Mouse (Mus musculus) frontal cortex, adult 2 months (tissue): Measurements from ENCODE around the gene Rgsl1. TPM values are rescaled to one million over a fixed set of nuclear protein-coding genes. Genes with fewer than 3 reads are reported as not detected.

Source experiments
- DNase-seq, 2 experiments: peaks; one replicate each; pipeline ENCODE4 v3.0.0; 2022; ENCODE audit warnings: low spot score in 1 of 2; ENCODE audit errors: extremely low spot score in 1 of 2
- polyA plus RNA-seq: library from polyadenylated mRNA; depleted of rRNA; stranded (reverse); fragments of >200 nt; gene quantifications from 2 replicates; pipeline ENCODE4 v1.2.3, GENCODE M21; 2012; rRNA removed

Gene Rgsl1
- polyA plus RNA-seq, 1 experiment = 4.1 TPM

DNA sequence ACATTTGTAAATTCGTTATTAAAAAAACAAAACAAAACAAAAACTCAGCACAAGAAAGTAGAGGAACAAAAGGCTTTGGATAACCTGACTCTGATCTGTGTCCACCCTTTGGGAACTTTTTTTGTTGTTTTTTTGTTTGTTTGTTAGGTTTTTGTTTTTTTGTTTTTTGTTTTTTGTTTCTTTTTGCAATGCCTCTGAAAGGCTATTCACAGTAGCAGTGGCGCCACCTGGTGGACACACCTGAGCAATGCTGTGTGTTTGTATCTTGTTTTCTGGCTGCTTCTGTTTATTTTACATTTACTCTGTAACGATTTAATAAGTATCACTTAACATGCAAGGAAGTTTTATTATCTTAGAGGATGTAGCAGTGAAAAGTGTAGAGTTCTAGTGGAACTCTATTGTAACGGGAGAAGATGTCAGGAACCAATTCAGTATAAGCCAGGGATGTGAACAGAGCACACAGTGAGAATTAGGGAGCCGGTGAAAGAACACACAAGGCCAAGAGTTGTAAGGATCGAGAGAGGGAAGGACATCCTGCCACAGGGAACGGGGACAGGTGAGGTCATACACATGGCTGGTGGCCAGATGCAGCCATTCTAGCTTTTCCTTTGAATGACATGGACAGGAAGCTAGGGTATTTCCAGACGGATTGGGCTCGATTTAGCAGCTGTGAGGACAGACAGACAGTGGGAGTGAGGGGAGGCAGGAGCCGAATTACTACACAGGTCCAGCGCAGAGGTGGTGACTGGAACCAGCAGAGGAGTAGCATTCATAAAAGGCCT lies 101.4 kb downstream of the Rgsl1 start:
- peak in 1 of 2 experiments; percentile 88 for DNase-seq

DNA sequence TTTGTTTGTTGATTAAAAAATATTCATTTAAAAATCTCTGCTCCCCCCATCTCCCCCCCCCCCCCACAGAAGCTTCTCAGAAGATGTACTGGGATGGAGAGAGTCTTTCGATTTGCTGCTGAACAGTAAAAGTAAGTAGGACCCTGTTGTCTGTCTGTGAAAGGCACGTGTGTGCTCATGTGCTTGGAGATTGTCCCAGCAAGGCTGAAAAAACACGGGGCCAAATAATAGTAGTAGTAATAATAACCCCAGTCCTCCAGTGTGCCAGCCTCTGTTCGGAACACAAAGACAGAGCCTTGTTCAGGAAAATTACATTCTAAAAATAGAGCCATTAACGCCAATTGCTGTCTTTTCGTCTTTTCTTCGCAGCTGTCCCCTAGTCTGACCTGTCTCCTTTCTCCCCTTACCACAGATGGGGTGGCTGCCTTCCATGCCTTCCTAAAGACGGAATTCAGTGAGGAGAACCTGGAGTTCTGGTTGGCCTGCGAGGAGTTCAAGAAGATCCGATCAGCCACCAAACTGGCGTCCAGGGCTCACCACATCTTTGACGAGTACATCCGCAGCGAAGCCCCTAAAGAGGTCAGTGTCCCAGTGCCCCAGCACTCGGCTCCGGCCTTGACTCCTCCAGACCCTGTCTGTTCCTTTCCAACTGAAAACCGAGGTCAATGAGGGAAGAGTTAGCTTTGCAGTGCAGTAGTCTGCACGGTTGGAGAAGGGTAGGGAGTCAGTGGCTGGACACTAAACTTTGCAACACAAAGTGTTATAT lies 102.2 kb downstream of the Rgsl1 start:
- no peak for DNase-seq

DNA sequence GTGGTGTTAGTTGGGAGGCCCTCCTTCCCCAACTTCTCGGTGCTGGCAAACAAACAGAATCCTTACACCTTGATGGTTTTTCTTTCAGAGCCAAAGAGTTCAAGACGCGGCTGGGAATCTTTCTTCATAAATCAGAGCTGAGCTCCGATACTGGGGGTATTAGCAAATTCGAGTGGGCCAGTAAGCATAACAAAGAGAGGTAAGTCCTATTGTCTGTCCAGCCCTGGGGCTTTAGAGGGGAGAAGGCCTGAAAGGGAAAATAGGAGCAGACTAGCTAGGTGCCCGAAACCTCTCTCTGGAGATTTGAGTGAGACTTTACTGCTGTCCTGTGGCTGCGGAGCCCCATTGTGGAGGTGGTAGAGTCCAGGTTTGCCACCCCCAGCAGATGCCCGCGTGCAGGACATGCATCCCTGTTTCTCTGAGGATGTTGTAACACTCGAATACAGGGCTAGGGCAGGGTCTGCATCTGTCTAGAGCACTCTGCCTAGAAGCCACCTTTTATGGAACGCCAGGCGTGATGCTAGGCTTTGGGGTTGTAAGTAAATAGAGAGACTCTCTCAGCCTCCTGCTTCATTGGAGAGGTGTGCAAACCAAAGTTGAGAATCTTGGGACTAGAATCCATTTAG lies 103.1 kb downstream of the Rgsl1 start:
- no peak for DNase-seq

DNA sequence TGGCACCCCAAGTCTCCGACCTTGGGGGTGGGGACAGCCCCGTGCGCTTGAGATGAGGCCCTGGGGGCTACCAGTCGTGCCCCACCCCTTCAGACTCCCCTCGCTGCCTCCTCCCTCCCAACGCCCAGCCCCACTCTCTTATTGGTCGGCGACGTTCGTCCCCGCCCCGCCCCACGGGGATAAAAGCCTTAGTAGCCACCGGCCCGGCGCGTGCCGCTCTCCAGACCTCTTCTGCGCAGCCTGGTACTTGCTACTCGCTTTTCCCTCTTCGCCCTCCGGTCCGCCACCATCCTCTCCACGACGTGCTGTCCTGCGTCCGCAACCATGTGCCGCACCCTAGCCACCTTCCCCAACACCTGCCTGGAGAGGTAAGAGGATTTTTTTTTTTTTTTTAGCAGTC lies 103.8 kb downstream of the Rgsl1 start, which contains the start of gene Rgs16:
Gene Rgs16 (plus strand): TSS at position 205 of the 400 bp plus-strand sequence.
- DNase-seq = peak in 1 of 2 experiments; percentile 71

DNA sequence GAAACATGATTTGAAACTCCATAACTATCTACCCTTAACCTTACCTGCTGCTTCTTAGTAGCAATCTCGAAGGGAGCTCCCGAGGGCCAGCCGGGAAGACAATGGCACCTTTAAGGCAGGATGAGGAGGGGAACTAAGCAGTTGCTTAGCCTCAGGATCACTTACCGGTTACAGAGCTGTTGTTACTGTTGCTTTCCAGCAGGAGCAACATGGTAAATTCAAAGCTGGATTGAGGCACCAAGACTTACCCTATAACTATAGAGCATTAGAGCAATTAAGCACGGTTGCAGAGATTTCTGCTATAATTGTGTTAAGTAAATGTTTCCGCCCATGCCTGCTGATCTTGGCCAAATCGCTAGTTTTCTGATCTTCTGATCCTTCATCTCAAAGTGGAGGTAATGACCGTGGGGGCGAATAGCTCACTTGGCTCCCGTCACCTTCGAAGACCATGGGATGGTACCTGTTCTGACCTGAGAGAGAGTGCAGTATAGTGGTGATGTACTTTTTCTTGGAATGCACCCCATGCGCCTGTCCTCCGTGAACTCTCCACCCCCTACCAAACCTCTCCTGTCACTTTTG lies 104.4 kb downstream of the Rgsl1 start:
- DNase-seq = no peak

DNA sequence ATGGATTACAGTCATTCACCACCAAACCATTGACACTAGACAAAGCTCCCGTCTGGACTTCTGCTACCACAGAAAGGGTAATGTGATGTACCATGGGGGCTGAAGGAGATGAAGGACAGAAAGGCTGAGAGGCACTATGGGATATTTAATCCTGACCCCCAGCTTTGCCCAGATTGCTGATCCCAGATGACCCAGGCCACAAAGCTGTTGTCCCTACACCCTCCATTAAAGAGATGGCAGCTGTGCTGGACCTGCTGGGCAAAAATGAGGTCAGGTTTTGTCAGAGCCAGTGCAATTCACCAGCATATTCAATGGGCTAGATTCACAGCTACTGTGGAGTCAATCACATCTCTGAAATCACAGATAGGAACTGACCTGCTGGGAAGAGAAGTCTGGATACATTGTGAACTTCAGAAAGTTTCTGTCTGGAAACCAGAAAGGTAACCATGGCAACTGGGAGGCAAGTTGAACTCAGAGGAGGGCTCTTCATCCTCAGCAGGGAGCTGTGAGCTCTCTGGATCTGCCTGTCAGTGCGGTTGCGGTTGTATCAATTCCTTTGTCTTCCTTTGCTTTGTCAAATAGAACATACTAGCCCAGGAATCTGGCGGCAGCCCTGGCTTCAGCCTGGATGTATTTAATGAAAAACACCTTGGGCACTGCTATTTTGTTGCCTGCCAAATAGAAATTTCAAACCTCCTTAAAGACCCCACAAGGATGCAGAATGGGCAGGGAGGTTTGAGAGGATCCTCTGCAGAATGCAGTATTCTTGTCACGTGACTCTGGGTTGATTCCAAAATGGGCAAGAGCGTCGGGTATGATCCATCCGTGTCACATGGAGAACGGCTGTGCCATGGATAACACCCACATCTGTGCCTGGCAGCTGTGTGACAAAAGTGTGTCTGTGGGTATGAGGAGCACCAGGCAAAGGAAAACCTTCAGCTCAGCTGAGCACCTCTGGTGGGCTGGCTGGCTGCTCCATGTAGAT lies 106.5 kb downstream of the Rgsl1 start:
- DNase-seq = no peak

DNA sequence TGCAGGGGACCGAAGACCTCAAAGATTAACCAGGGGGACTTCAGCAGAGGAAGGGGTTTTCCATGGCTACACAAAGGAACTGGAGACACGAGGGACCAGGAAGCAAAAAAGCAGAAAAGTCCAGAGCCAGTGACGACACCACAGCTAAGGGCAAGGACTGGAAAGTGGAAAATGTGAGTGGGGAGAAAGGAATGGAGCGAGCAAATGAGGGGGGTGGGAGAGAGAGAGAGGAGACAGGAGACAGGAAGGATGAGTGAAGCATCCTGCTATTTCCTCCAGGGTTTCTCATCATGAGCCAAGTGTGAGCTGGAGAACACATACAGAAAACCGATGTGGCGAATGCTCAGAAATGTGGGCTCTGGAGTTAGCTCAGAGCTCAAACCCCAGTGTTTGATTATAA lies 107.8 kb downstream of the Rgsl1 start:
- DNase-seq = no peak

DNA sequence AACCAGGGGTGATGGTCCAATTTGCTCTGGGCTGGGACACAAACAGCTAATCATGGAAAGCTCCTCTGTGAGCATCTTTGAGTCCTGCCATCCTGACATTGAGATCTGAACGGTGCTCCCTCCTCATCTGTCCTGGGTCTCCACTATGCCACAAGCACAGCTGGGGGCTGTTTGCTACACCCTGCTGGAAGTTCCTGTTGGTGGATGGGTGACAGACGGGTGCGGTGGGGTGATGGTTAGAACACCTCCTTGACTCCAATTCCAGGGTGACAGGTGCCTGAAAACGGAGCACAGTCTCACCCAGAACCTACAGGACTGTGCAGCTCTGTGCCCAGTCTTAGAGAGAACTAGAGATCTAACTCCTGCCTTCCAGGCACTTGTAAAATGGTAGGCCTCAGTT lies 109.1 kb downstream of the Rgsl1 start:
- no peak for DNase-seq

DNA sequence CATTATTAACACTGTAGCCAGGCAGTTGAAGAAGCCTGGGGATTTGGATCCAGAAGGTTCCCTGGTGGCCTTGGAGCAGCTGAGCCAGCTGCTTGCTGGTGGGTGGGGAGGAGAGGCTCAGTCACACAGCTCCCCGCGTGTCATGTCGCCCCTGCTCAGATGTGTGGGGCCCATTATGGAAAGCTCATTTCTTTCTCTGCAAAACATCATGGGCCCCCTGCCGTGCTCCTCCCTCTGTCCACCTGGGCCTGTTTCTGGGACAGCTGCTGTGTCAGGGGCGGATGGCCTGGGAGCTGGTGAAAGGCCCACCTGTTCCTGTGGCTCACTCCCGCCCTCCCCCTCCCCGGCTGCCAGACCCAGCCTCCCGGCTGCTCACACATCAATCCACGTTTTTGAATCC lies 110.8 kb downstream of the Rgsl1 start:
- no peak for DNase-seq

DNA sequence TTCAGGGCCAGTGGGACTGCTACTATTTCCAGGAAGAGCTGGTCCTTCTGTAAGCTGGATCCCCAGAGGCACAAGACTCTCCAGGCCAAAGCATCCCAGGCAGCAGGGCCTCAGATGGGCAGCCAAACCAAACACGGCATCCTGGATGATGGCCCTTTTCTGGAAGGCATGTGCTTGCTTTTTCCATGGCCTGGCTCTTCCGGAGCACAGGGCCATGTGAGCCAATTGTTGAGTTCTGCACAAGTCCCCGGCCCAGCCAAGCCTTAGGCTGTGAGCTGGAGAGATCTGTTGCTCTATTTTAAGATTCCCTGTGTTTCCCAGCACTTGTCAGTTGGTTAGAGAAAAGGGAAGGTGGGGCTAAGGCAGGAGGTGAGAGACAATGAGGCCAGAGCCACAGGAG lies 113.3 kb downstream of the Rgsl1 start:
- DNase-seq = no peak

DNA sequence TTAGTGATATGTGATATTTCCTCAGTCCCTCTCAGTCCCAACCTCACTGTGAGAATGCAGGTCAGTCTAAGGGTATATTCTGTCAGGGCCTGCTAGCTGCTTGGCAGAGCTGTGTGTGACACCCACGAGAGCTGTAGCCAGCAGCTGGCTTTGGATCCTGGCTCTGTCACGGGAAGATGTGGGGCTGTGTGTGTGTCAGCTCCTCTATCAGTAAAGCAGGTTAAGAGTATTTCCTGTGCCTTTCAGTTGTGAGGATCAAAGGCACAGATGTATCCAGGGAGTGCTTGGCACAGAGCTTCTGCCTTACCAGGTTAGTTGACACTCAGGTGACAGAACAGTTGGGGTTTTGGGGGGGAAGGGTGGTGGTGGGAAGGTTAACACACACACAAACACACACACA lies 114.1 kb downstream of the Rgsl1 start:
- no peak for DNase-seq

Other genes with a start within 250 kb of the Rgsl1 start
- 32.9 and 38.2 TPM in 2 replicates for gene Rgs8, start 191.1 kb downstream of the Rgsl1 start, polyA plus RNA-seq
- gene Rgs16, start 103.8 kb downstream of the Rgsl1 start, polyA plus RNA-seq = 9.4 and 11.2 TPM in 2 replicates
- gene Rnasel, start 94.7 kb downstream of the Rgsl1 start, polyA plus RNA-seq = 18.4 and 21.6 TPM in 2 replicates
- 0.04 TPM in 1 of 2 replicates, not detected in the other for gene Teddm1b, start 30.2 kb upstream of the Rgsl1 start, polyA plus RNA-seq
- 0.06 TPM in 1 of 2 replicates, not detected in the other for gene Teddm1a, start 47.6 kb upstream of the Rgsl1 start, polyA plus RNA-seq
- gene Glul, start 55.8 kb upstream of the Rgsl1 start, polyA plus RNA-seq = 2,150 and 2,715 TPM in 2 replicates
- 3.1 and 3.4 TPM in 2 replicates for gene Teddm2, start 56.1 kb upstream of the Rgsl1 start, polyA plus RNA-seq